Mouse (Mus musculus) embryonic facial prominence, embryonic 15.5 days (tissue): ENCODE data around the gene Cldn14. TPM values are rescaled to one million over a fixed set of nuclear protein-coding genes. Genes with fewer than 3 reads are reported as not detected.

ENCODE experiments used
- ATAC-seq: fragments of 200-750 bp; cut with Nextera tagmentation; 2 replicates; pipeline ENCODE4 v1.8.0; 2017; ENCODE audit warnings: low read depth, moderate TSS enrichment; ENCODE audit not compliant: insufficient number of reproducible peaks, low FRiP score, low TSS enrichment
- H3K27ac ChIP-seq: fragments of 300-500 bp; sonication (generic); replicated peaks from 2 replicates; pipeline ENCODE4 v1.5.1; 2015; ENCODE audit warnings: mild to moderate bottlenecking, inconsistent platforms
- H3K27me3 ChIP-seq: fragments of 300-500 bp; sonication (generic); 2 replicates; pipeline ENCODE4 v1.6.1; 2015; ENCODE audit warnings: inconsistent platforms
- H3K36me3 ChIP-seq: fragments of 300-500 bp; sonication (generic); 2 replicates; pipeline ENCODE4 v1.6.1; 2015; ENCODE audit warnings: mild to moderate bottlenecking, inconsistent platforms
- H3K4me1 ChIP-seq: fragments of 300-500 bp; sonication (generic); 2 replicates; pipeline ENCODE4 v1.6.1; 2015; ENCODE audit warnings: inconsistent platforms
- H3K4me2 ChIP-seq: fragments of 300-500 bp; sonication (generic); replicated peaks from 2 replicates; pipeline ENCODE4 v1.6.1; 2015; ENCODE audit warnings: mild to moderate bottlenecking, inconsistent platforms
- H3K4me3 ChIP-seq: fragments of 300-500 bp; sonication (generic); replicated peaks from 2 replicates; pipeline ENCODE4 v1.5.1; 2015; ENCODE audit warnings: mild to moderate bottlenecking, inconsistent platforms
- H3K9ac ChIP-seq: fragments of 300-500 bp; sonication (generic); 2 replicates; pipeline ENCODE4 v1.6.1; 2015; ENCODE audit warnings: inconsistent platforms
- H3K9me3 ChIP-seq: fragments of 300-500 bp; sonication (generic); replicated peaks from 2 replicates; pipeline ENCODE4 v1.6.1; 2016; ENCODE audit warnings: inconsistent platforms
- WGBS: fragments of 180-500 bp; shearing (Covaris S2); methylation state at CpG from one replicate; pipeline ENCODE4 v1.1.7; 2015; 5-methylcytosine and 5-hydroxymethylcytosine counted together
- polyA plus RNA-seq: library from polyadenylated mRNA; unstranded; fragments of >200 nt; fragmentation: Nextera tagmentation; extraction: Ambion mirVana; gene quantifications from 2 replicates; pipeline ENCODE4 v1.2.1, GENCODE M21; 2015

Cldn14 gene
- polyA plus RNA-seq, 1 experiment from 2014 or later = 0.29 TPM

- 76% methylated on average over 6 of the region's 6 CpGs for WGBS
- peaks cover 3% of the 10 kb centered on the region; the same call in 1 of the 2 replicates for H3K4me1 ChIP-seq
- no peak for ATAC-seq
- H3K9ac ChIP-seq = no peak overlapping the region
- no peak overlapping the region for H3K4me3 ChIP-seq
- no peaks in the 10 kb centered on the region for H3K27me3 ChIP-seq
- H3K36me3 ChIP-seq = no peaks in the 10 kb centered on the region
- no peaks in the 10 kb centered on the region for H3K9me3 ChIP-seq
- H3K4me2 ChIP-seq = no peak overlapping the region
- no peak overlapping the region for H3K27ac ChIP-seq
Measured at GRCm38 (mm10) chr16:93944301-93944700, 64.3 kb downstream of the Cldn14 start.

- H3K9ac ChIP-seq = no peak overlapping the region
- WGBS = 93% methylated on average over 10 of the region's 10 CpGs
Measured at GRCm38 (mm10) chr16:93942796-93943502, 65.7 kb downstream of the Cldn14 start.

GRCm38 (mm10) chr16:93941781-93942567, 66.7 kb downstream of the Cldn14 start:
- Histone ChIP-seq H3K36me3 (no peaks in the 10 kb centered on the region), H3K27me3 (peaks cover 7% of the 10 kb centered on the region), H3K27ac (no peak overlapping the region), H3K9me3 (no peaks in the 10 kb centered on the region), H3K4me3 (no peak overlapping the region), H3K4me1 (peaks cover 8% of the 10 kb centered on the region; the same call in 1 of the 2 replicates), H3K4me2 (no peak overlapping the region), H3K9ac (no peak overlapping the region)
- no peak for ATAC-seq
- WGBS = 75% methylated on average over 10 of the region's 10 CpGs

More at GRCm38 (mm10) chr16:93942796-93943502, 65.7 kb downstream of the Cldn14 start:
- Histone ChIP-seq H3K4me3 (no peak overlapping the region), H3K4me2 (no peak overlapping the region), H3K4me1 (peaks cover 8% of the 10 kb centered on the region; the same call in 1 of the 2 replicates), H3K36me3 (no peaks in the 10 kb centered on the region), H3K27ac (no peak overlapping the region), H3K27me3 (peaks cover under 1% of the 10 kb centered on the region; the same call in 1 of the 2 replicates), H3K9me3 (no peaks in the 10 kb centered on the region)
- ATAC-seq = no peak

GRCm38 (mm10) chr16:93939961-93940360, 68.7 kb downstream of the Cldn14 start:
- peaks cover 12% of the 10 kb centered on the region; the same call in 1 of the 2 replicates for H3K4me1 ChIP-seq
- H3K27ac ChIP-seq = no peak overlapping the region
- H3K9me3 ChIP-seq = no peaks in the 10 kb centered on the region
- 32% methylated on average over 4 of the region's 4 CpGs for WGBS
- ATAC-seq = no peak
- H3K4me2 ChIP-seq = no peak overlapping the region
- H3K4me3 ChIP-seq = no peak overlapping the region
- no peak overlapping the region for H3K9ac ChIP-seq
- no peaks in the 10 kb centered on the region for H3K36me3 ChIP-seq
- peaks cover 24% of the 10 kb centered on the region for H3K27me3 ChIP-seq

- Histone ChIP-seq H3K4me1 (peaks cover 18% of the 10 kb centered on the region; the same call in 1 of the 2 replicates), H3K9ac (no peak overlapping the region)
Measured at GRCm38 (mm10) chr16:93938400-93938846, 70.2 kb downstream of the Cldn14 start.

GRCm38 (mm10) chr16:93935009-93935408, 73.6 kb downstream of the Cldn14 start:
- no peak overlapping the region for H3K4me2 ChIP-seq
- no peak overlapping the region for H3K27ac ChIP-seq
- no peak overlapping the region for H3K4me3 ChIP-seq
- 14% methylated on average over 7 of the region's 7 CpGs for WGBS
- peaks cover 22% of the 10 kb centered on the region for H3K4me1 ChIP-seq
- no peaks in the 10 kb centered on the region for H3K36me3 ChIP-seq
- H3K9me3 ChIP-seq = no peaks in the 10 kb centered on the region
- H3K9ac ChIP-seq = no peak overlapping the region
- no peak for ATAC-seq
- H3K27me3 ChIP-seq = peaks cover 37% of the 10 kb centered on the region

More at GRCm38 (mm10) chr16:93938400-93938846, 70.2 kb downstream of the Cldn14 start:
- ATAC-seq = no peak
- Histone ChIP-seq H3K4me2 (peak overlapping the region; percentile 49), H3K36me3 (no peaks in the 10 kb centered on the region), H3K27ac (no peak overlapping the region), H3K9me3 (no peaks in the 10 kb centered on the region), H3K4me3 (peak overlapping the region; percentile 36), H3K27me3 (peaks cover 34% of the 10 kb centered on the region)
- 7% methylated on average over 16 of the region's 16 CpGs for WGBS

- WGBS = 21% methylated on average over 13 of the region's 13 CpGs
- H3K27me3 ChIP-seq = peaks cover 37% of the 10 kb centered on the region
- peaks cover 22% of the 10 kb centered on the region for H3K4me1 ChIP-seq
- H3K36me3 ChIP-seq = no peaks in the 10 kb centered on the region
- H3K4me2 ChIP-seq = no peak overlapping the region
- no peak for ATAC-seq
- no peak overlapping the region for H3K9ac ChIP-seq
- H3K4me3 ChIP-seq = no peak overlapping the region
- no peak overlapping the region for H3K27ac ChIP-seq
- no peaks in the 10 kb centered on the region for H3K9me3 ChIP-seq
Measured at GRCm38 (mm10) chr16:93934588-93934987, 74.0 kb downstream of the Cldn14 start.

GRCm38 (mm10) chr16:93932185-93933168, 76.2 kb downstream of the Cldn14 start:
- no peak for ATAC-seq
- Histone ChIP-seq H3K9me3 (no peaks in the 10 kb centered on the region), H3K4me1 (peaks cover 16% of the 10 kb centered on the region), H3K9ac (no peak overlapping the region), H3K4me2 (no peak overlapping the region), H3K27ac (no peak overlapping the region), H3K36me3 (no peaks in the 10 kb centered on the region), H3K27me3 (peaks cover 31% of the 10 kb centered on the region), H3K4me3 (no peak overlapping the region)
- WGBS = 30% methylated on average over 17 of the region's 17 CpGs

GRCm38 (mm10) chr16:93929370-93930032, 79.1 kb downstream of the Cldn14 start:
- Histone ChIP-seq H3K9ac (no peak overlapping the region), H3K9me3 (no peaks in the 10 kb centered on the region), H3K4me3 (no peak overlapping the region), H3K27ac (no peak overlapping the region), H3K4me2 (no peak overlapping the region), H3K36me3 (no peaks in the 10 kb centered on the region), H3K4me1 (peaks cover 8% of the 10 kb centered on the region; the same call in 1 of the 2 replicates), H3K27me3 (peaks cover 9% of the 10 kb centered on the region)
- no peak for ATAC-seq
- WGBS = 91% methylated on average over 17 of the region's 17 CpGs

- Histone ChIP-seq H3K36me3 (no peaks in the 10 kb centered on the region), H3K4me2 (no peak overlapping the region), H3K4me3 (no peak overlapping the region), H3K4me1 (no peaks in the 10 kb centered on the region), H3K9me3 (no peaks in the 10 kb centered on the region), H3K9ac (no peak overlapping the region), H3K27me3 (no peaks in the 10 kb centered on the region), H3K27ac (no peak overlapping the region)
- 72% methylated on average over 8 of the region's 8 CpGs for WGBS
- ATAC-seq = no peak
Measured at GRCm38 (mm10) chr16:93925684-93926247, 82.9 kb downstream of the Cldn14 start.
